Mouse (Mus musculus): Measurements from ENCODE around the gene Atg5.
"Not testable (repeated sequence)": the region's sequence is repeated elsewhere in the genome, so short reads cannot be mapped to it uniquely, and the experiment has no call there.

Gene Atg5

GRCm38 (mm10) chr10:44315276-44315675 is 47.1 kb downstream of the Atg5 start:
- DNase-seq (ENCODE audit: low spot score) = no peak

DNA sequence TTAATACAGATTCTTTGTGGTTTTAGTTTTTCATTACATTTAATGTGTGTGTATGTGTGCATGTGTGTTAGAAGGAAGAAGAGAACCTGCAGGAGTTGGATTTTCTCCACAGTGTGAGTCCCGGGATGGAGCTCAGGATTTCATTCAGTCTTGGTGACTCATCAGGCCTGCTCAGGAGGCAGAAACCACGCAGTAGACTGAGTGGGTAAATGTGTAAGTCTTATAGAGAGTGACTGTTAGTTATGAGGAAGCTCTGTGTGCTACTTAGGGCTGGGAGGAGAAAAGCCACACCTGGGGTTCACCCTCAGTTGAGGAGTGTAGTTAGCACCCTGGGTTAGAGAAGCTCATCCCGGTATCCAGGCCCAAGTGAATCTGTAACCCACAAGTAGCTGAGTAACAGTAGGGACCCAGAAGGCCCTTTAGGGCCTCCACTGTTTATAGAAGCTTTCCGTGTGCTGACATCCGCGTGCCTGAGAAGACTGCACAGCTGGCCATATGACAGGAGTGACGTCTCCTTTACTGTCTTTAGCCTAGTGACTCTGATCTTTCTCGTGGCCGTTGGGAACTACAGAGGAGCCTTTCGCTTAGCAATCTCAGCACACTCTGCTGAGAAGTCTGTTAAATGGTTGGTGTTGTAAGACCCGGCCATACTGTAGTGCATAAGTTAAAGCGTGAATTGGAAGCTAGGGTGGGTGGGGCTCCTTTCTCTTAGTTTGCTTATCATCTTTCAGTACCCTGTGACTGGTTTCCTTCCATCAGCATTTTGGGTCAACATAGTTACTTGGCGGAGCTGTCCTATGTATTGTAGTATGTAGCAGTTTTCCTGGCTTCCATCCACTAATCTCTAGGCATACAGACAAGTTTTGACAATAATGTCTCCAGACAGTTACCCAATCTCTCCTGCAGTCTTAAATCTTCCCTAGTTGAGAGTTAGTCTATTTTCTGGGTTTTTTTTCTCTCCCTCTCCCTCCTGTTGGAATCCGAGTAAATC is 48.4 kb downstream of the Atg5 start:
- no peak for DNase-seq (ENCODE audit: low spot score)

GRCm38 (mm10) chr10:44322166-44322565 is 54.0 kb downstream of the Atg5 start:
- DNase-seq (ENCODE audit: low spot score) = no peak

- no peak for DNase-seq (ENCODE audit: low spot score)
Measured at GRCm38 (mm10) chr10:44323070-44323775, 55.1 kb downstream of the Atg5 start.

- DNase-seq (ENCODE audit: low spot score) = no peak
Measured at GRCm38 (mm10) chr10:44323836-44324235, 55.7 kb downstream of the Atg5 start.

DNA sequence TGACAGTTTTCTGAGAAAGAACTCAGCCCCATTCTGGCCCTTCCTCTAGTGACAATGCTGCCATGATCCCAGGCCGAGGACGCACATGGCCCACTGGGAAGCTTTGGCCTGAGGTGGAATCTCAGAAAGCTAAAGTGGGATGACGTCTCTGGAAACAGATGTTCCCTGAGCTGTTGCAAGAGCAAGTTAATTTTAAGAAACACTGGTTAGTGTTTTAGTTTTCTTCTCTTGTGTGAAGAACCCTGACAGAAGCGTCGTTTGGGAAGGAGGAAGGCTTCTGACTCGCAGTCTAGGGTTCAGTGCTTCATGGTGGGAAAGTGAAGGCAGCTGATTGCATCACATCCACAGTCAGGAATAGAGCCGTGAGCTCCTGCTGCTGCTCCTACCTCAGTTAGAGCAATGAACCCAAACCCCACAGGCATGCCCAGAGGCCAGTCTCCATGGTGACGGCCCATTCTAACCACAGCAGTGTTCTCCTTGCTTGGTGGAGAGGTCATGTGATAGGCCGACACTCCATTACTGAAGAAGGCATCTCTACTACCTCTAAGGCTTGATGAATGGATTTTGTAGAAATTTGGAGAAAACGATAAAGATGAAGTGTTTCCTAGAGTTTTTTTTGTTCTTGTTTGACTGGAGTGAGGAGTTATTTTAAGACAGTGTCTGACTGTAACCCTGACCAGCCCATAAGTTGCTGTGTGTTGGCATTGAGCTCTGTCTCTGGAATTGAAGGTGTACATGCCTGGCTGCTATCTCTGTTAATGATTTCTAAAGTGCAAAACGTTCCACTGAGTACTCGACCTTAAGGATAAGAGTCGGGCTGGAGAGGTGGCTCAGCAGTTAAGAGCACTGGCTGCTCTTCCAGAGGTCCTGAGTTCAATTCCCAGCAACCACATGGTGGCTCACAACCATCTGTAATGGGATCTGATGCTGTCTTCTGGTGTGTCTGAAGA is 57.7 kb downstream of the Atg5 start:
- no peak for DNase-seq (ENCODE audit: low spot score)

GRCm38 (mm10) chr10:44327057-44327456 is 58.9 kb downstream of the Atg5 start:
- DNase-seq (ENCODE audit: low spot score) = no peak

GRCm38 (mm10) chr10:44328347-44328746 is 60.2 kb downstream of the Atg5 start:
- peak; percentile 30 for DNase-seq (ENCODE audit: low spot score)

- no peak for DNase-seq (ENCODE audit: low spot score)
Measured at GRCm38 (mm10) chr10:44330717-44331116, 62.6 kb downstream of the Atg5 start.

GRCm38 (mm10) chr10:44331469-44331868 is 63.3 kb downstream of the Atg5 start:
- no peak for DNase-seq (ENCODE audit: low spot score)

GRCm38 (mm10) chr10:44332656-44333055 is 64.5 kb downstream of the Atg5 start:
- DNase-seq (ENCODE audit: low spot score) = not testable (repeated sequence)

DNA sequence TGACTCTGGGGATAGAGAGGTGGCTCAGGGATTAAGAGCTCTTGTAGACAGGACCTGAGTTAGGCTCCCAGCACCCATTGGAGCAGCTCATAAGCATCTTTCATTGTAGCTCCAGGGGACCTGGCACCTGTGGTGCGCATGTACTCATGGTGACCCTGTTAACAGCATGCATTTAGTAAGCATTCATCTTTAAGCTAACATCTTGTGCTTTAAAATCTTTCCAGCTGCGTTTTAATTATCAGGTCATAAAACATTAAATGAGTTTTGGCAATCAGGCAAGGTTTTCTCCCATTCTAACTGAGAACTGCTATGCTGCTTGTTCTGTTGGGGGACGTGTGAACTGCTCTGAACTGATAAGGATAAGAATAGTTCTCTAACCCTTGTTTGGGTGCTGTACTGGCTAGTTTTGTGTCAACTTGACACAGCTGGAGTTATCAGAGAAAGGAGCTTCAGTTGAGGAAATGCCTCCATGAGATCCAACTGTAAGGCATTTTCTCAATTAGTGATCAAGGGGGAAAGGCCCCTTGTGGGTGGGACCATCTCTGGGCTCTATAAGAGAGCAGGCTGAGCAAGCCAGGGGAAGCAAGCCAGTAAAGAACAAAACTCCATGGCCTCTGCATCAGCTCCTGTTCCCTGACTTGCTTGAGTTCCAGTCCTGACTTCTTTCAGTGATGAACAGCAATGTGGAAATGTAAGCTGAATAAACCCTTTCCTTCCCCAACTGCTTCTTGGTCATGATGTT is 68.7 kb downstream of the Atg5 start:
- not testable (repeated sequence) for DNase-seq (ENCODE audit: low spot score)

DNA sequence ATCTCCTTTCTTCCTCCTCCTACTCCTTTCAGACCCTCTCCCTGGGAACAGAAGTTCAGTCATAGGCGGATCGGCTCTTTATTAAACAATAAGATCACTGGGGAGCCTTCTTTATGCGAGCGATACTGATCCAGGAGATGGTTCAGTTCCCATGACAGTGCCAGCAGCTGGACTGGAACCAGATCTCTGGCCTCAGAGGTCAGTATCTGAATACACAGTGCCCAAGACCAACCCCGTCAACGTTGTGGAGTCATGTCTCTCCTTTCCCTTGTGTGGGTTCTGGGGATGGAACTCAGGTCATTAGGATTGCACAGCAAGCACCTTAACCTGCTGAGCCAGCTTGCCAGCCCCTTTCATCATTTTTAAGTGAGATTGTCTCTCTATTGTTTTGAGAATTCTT is 70.4 kb downstream of the Atg5 start:
- no peak for DNase-seq (ENCODE audit: low spot score)

DNA sequence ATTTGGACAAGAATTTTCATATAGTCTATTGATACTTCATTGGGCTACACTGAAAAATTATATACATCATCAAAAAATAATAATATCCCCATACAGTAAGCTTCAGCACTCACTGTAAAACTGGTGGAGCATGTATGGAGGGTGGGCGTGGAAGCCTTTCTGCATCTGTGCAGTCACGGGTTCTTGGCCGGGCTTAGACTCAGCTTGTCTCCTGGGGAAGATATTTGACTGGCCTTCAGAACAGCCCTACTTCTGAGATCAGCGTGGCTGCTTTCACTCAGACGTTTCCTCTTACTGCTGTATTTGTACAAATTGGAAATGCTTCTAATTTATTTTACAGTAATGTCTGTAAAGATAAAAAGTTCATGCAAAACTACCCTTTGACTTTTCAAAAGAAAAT is 71.2 kb downstream of the Atg5 start:
- no peak for DNase-seq (ENCODE audit: low spot score)

- DNase-seq (ENCODE audit: low spot score) = no peak
Measured at GRCm38 (mm10) chr10:44340928-44341327, 72.8 kb downstream of the Atg5 start.

DNA sequence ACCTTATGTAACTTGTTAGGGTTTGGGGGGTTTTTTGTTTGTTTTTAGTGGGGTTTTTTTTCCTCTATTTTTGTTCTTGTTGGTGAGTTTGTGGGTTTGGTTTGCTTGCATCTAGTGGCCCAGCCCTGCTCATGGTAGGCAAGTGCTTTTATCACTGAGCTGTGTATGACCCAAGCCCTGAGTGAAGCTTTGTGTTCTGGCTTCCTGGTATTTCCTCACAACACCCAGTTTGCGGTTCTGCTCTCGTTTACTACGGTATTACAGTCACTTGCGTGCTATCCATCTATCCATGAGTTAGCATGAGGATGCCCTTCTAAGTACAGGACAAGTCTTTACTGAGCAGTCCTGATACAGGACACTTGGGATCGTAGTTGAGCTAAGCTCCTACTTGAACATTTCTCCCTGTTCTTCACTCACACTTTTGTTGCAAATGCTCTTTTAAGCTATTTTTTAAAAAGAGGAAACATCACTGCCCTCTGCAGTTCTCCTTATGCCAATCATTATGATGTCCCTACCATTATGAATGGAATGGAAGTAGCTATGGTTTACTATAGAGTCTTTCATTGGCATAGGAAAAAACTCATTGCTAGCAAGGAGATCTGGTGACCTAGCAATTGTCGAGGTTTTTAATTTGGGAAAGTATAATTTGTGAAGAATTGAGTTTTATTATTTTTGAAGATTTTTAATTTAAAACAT is 73.8 kb downstream of the Atg5 start:
- DNase-seq (ENCODE audit: low spot score) = no peak

DNA sequence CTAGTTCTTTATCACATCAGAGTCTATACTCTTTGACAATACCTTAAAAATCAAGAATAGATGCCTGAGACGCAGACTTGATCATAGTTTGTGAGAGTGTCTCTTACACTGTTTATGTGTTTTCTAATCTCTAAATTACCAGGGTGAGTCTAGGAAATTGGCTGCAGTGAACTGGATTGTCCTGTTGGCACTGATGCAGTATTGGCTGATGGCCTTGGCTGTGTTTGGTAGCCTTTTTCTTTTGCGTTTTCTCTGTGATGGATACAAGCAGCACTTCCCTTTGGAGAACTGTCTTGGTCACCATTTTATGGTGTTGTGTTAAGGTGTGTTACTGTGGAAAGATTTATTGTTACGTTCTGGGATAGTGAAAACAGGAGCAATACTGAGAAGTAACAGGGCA is 75.2 kb downstream of the Atg5 start:
- DNase-seq (ENCODE audit: low spot score) = no peak

DNA sequence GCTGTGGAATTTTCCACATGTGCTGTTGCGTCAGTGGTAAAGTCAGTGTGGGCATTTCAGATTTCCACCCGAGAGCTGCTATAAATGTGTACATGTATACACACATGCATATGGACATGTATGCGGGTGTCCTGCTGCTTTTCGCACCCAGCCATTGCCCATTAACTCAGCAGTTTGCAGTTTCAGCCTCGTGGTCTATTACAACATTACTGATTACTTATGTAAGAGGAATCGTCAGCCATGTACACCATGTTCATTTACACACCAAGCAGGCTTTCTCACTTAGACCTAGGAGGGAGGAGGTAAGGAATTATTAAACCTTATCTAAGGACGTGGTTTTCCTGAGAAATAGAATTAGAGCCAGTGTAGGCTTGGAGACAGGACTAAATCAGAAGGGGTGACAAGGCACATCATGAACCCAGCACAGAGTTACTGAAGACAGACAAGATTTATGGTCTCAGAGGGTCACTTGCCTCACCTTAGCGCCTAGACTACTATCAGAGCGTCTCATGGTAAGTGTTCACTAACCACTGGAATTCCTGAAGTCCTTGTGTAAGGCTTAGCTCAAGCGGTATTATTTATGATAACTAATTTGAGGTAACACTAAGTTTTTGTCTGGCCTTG is 79.5 kb downstream of the Atg5 start:
- DNase-seq (ENCODE audit: low spot score) = no peak

- DNase-seq (ENCODE audit: low spot score) = no peak
Measured at GRCm38 (mm10) chr10:44348474-44349415, 80.6 kb downstream of the Atg5 start.
